Comparison of ENCODE assay signal across 14 mouse cellular contexts in genomic region chr4:107180746-107181145, GRCm38 (mm10). TPM values are rescaled to one million over a fixed set of nuclear protein-coding genes. Genes with fewer than 3 reads are reported as not detected.
DNase-seq lines count a peak whose midpoint lies in the region; ATAC-seq lines count a peak whose summit lies in the region.
"Had no signal": no experiment of that assay in that cellular context is flagged by ENCODE, and none has a peak within 500 bp of the region (broad histone marks: within the 10 kb centered on the region; RNA-seq: fewer than 3 reads in every experiment).

No protein-coding gene starts in this region.

- no peak overlapping the region for H3K4me3 ChIP-seq in kidney, embryonic 15.5 days (replicated peaks)
- peak overlapping the region; percentile 99; the same call in 1 of the 2 replicates for H3K4me3 ChIP-seq in hindbrain, embryonic 13.5 days
- H3K4me3 ChIP-seq in midbrain, embryonic 14.5 days (replicated peaks; ENCODE audit: low read depth, low read length) = no peak overlapping the region

- no peak for DNase-seq in kidney, postnatal 14 days
- DNase-seq in ZHBTc4 (ENCODE audit: low read depth, low spot score) = peak; percentile 65
- DNase-seq in midbrain, embryonic 14.5 days = no peak
- no peak for DNase-seq in frontal cortex, postnatal 14 days (ENCODE audit: low spot score in 2 of 2)
- DNase-seq in adrenal gland, adult (ENCODE audit: inconsistent age in 2 of 2, low spot score in 1 of 2) = no peak
- DNase-seq in testis, postnatal 10 days (ENCODE audit: low spot score) = no peak
- DNase-seq: cerebellum, adult 2 months; kidney, postnatal 4 days; lung, adult 18-20 months; spleen, adult 18-20 months had no signal

- peaks cover 42% of the 10 kb centered on the region for H3K4me1 ChIP-seq in kidney, embryonic 15.5 days
- H3K4me1 ChIP-seq in hindbrain, embryonic 13.5 days (replicated peaks) = peaks cover 53% of the 10 kb centered on the region
- peaks cover 17% of the 10 kb centered on the region for H3K4me1 ChIP-seq in midbrain, embryonic 14.5 days (ENCODE audit: control insufficient read depth, insufficient read depth, low read length)

- H3K27ac ChIP-seq in kidney, embryonic 15.5 days = no peak overlapping the region
- H3K27ac ChIP-seq in hindbrain, embryonic 13.5 days = no peak overlapping the region
- no peak overlapping the region for H3K27ac ChIP-seq in midbrain, embryonic 14.5 days (replicated peaks; ENCODE audit: low read depth, low read length)
- H3K27ac ChIP-seq: heart, embryonic 10.5 days had no signal

- no peaks in the 10 kb centered on the region for H3K27me3 ChIP-seq in kidney, embryonic 15.5 days
- H3K27me3 ChIP-seq in hindbrain, embryonic 13.5 days = no peaks in the 10 kb centered on the region
- H3K27me3 ChIP-seq in midbrain, embryonic 14.5 days (ENCODE audit: control insufficient read depth, insufficient read depth, low read length) = no peaks in the 10 kb centered on the region

- H3K36me3 ChIP-seq in kidney, embryonic 15.5 days = peaks cover 6% of the 10 kb centered on the region; the same call in 1 of the 2 replicates
- H3K36me3 ChIP-seq in hindbrain, embryonic 13.5 days = no peaks in the 10 kb centered on the region; the same call in 1 of the 2 replicates
- H3K36me3 ChIP-seq in midbrain, embryonic 14.5 days (ENCODE audit: control insufficient read depth, insufficient read depth, low read length) = peaks cover 2% of the 10 kb centered on the region; the same call in 1 of the 2 replicates

- ATAC-seq in kidney, embryonic 15.5 days (replicated peaks; ENCODE audit: low FRiP score) = no peak
- no peak for ATAC-seq in hindbrain, embryonic 13.5 days (ENCODE audit: low FRiP score)
- no peak for ATAC-seq in midbrain, embryonic 14.5 days (ENCODE audit: low FRiP score, low TSS enrichment)
- ATAC-seq: inflammation-experienced regulatory T-cells, adult 6 months had no signal

- 0 out of 2 replicates have a peak overlapping the region, but pooled peaks have one; percentile 64 for H3K4me2 ChIP-seq in kidney, embryonic 15.5 days
- peak overlapping the region; percentile 79 for H3K4me2 ChIP-seq in hindbrain, embryonic 13.5 days
- H3K4me2 ChIP-seq in midbrain, embryonic 14.5 days (ENCODE audit: low read length) = peak overlapping the region; percentile 83

- no peaks in the 10 kb centered on the region for H3K9me3 ChIP-seq in kidney, embryonic 15.5 days (replicated peaks)
- no peaks in the 10 kb centered on the region for H3K9me3 ChIP-seq in hindbrain, embryonic 13.5 days
- H3K9me3 ChIP-seq in midbrain, embryonic 14.5 days (ENCODE audit: control insufficient read depth, low read length) = no peaks in the 10 kb centered on the region
- H3K9me3 ChIP-seq: heart, embryonic 10.5 days had no signal

- H3K9ac ChIP-seq in kidney, embryonic 15.5 days = 0 out of 2 replicates have a peak overlapping the region, but pooled peaks have one; percentile 10
- H3K9ac ChIP-seq in hindbrain, embryonic 13.5 days = peak overlapping the region; percentile 97; the same call in 1 of the 2 replicates
- no peak overlapping the region for H3K9ac ChIP-seq in midbrain, embryonic 14.5 days (replicated peaks; ENCODE audit: low read length)

RNA-seq across cellular contexts. Expression of gene Tceanc2, which starts 1.8 kb away (rescaled TPM):
- polyA plus RNA-seq in kidney, embryonic 15.5 days (2015; fragmentation: Nextera tagmentation; extraction: Ambion mirVana) = 26.9 and 32.1 TPM in 2 replicates
- polyA plus RNA-seq in hindbrain, embryonic 13.5 days (2015; fragmentation: Nextera tagmentation; extraction: Ambion mirVana) = 25.2 and 26.1 TPM in 2 replicates
- 15.0 and 18.7 TPM in 2 replicates for polyA plus RNA-seq in midbrain, embryonic 14.5 days (2014; fragmentation: Nextera tagmentation; extraction: Ambion mirVana)

RNA-seq across cellular contexts. Expression of gene Tmem59, which starts 2.5 kb away (rescaled TPM):
- 455 and 483 TPM in 2 replicates for polyA plus RNA-seq in kidney, embryonic 15.5 days (2015; fragmentation: Nextera tagmentation; extraction: Ambion mirVana)
- 410 and 431 TPM in 2 replicates for polyA plus RNA-seq in hindbrain, embryonic 13.5 days (2015; fragmentation: Nextera tagmentation; extraction: Ambion mirVana)
- 334 and 361 TPM in 2 replicates for polyA plus RNA-seq in midbrain, embryonic 14.5 days (2014; fragmentation: Nextera tagmentation; extraction: Ambion mirVana)

RNA-seq across cellular contexts. Expression of gene Ldlrad1, which starts 28.2 kb away (rescaled TPM):
- not detected in 2 replicates for polyA plus RNA-seq in kidney, embryonic 15.5 days (2015; fragmentation: Nextera tagmentation; extraction: Ambion mirVana)
- polyA plus RNA-seq in hindbrain, embryonic 13.5 days (2015; fragmentation: Nextera tagmentation; extraction: Ambion mirVana) = not detected in 2 replicates
- not detected in 2 replicates for polyA plus RNA-seq in midbrain, embryonic 14.5 days (2014; fragmentation: Nextera tagmentation; extraction: Ambion mirVana)
- polyA plus RNA-seq: cerebellum, adult 2 months; heart, embryonic 10.5 days had no signal
